Mouse (Mus musculus) WW6 (cell line): Measurements from ENCODE around the gene Hnrnpa3.
"Not testable (repeated sequence)": the region's sequence is repeated elsewhere in the genome, so short reads cannot be mapped to it uniquely, and the experiment has no call there.

ENCODE experiments used
- DNase-seq: peaks from one replicate; pipeline ENCODE4 v3.0.0-alpha.2; 2013; ENCODE audit warnings: low read depth, low spot score

Hnrnpa3 gene

GRCm38 (mm10) chr2:75679947-75680346 is 20.9 kb downstream of the Hnrnpa3 start:
- no peak for DNase-seq

GRCm38 (mm10) chr2:75681439-75681838 is 22.4 kb downstream of the Hnrnpa3 start:
- no peak for DNase-seq

- peak; percentile 76 for DNase-seq
Measured at GRCm38 (mm10) chr2:75682978-75683709, 24.1 kb downstream of the Hnrnpa3 start.

GRCm38 (mm10) chr2:75684526-75684925 is 25.5 kb downstream of the Hnrnpa3 start:
- no peak for DNase-seq

- DNase-seq, result no peak
Measured at GRCm38 (mm10) chr2:75685458-75685861, 26.4 kb downstream of the Hnrnpa3 start.

GRCm38 (mm10) chr2:75687040-75687749 is 28.1 kb downstream of the Hnrnpa3 start:
- DNase-seq, result no peak

- no peak for DNase-seq
Measured at GRCm38 (mm10) chr2:75688901-75689300, 29.8 kb downstream of the Hnrnpa3 start.

GRCm38 (mm10) chr2:75689482-75690158 is 30.6 kb downstream of the Hnrnpa3 start:
- no peak for DNase-seq

- no peak for DNase-seq
Measured at GRCm38 (mm10) chr2:75690656-75691055, 31.6 kb downstream of the Hnrnpa3 start.

GRCm38 (mm10) chr2:75691316-75691715 is 32.3 kb downstream of the Hnrnpa3 start:
- no peak for DNase-seq

GRCm38 (mm10) chr2:75692369-75692768 is 33.3 kb downstream of the Hnrnpa3 start:
- DNase-seq, result no peak

GRCm38 (mm10) chr2:75694926-75695325 is 35.9 kb downstream of the Hnrnpa3 start:
- not testable (repeated sequence) for DNase-seq

- DNase-seq, result no peak
Measured at GRCm38 (mm10) chr2:75695676-75696350, 36.8 kb downstream of the Hnrnpa3 start.

GRCm38 (mm10) chr2:75696371-75696770 is 37.3 kb downstream of the Hnrnpa3 start:
- no peak for DNase-seq

- DNase-seq, result no peak
Measured at GRCm38 (mm10) chr2:75697222-75697621, 38.2 kb downstream of the Hnrnpa3 start.

GRCm38 (mm10) chr2:75698007-75698406 is 38.9 kb downstream of the Hnrnpa3 start:
- DNase-seq, result no peak

GRCm38 (mm10) chr2:75698874-75699273 is 39.8 kb downstream of the Hnrnpa3 start:
- no peak for DNase-seq

- DNase-seq, result no peak
Measured at GRCm38 (mm10) chr2:75700543-75700942, 41.5 kb downstream of the Hnrnpa3 start.

- DNase-seq, result no peak
Measured at GRCm38 (mm10) chr2:75701207-75701606, 42.1 kb downstream of the Hnrnpa3 start.

GRCm38 (mm10) chr2:75701822-75702587 is 42.9 kb downstream of the Hnrnpa3 start:
- no peak for DNase-seq

- no peak for DNase-seq
Measured at GRCm38 (mm10) chr2:75702588-75702976, 43.5 kb downstream of the Hnrnpa3 start.
